Mouse (Mus musculus): ENCODE results near the gene Tex52. TPM values are rescaled to one million over a fixed set of nuclear protein-coding genes. Genes with fewer than 3 reads are reported as not detected.

The Tex52 gene
- polyA plus RNA-seq (2012; rRNA removed) (0.07 and 0.08 TPM in 2 replicates), polyA plus RNA-seq (2014; fragmentation: Nextera tagmentation; extraction: Ambion mirVana) (not detected in 2 replicates)

DNA sequence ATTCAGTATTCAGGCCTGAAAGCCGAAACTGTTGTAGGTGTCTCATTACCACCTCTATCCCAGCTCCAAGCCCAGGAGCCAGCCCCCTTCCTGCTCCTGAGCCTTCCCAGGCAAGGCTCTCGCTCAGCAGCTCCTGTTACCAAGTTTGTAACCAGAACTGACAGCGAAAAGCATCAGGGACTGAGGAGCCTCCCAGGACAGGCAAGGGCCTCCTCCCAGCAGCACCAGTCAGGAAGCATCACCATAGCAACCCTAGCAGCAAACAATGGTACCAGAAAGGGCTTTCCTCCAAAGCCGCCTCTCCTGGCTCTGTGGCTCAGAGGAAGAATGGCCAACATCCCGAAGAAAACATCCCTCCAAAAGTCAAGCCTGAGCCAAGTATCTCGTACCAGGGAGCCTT lies at the start of gene Tex52, which contains the start of gene Gm44596:
Gene Tex52, plus strand, starts transcription at position 265 of the 400 bp plus-strand sequence.
Gene Gm44596, plus strand, starts transcription at position 312 of the 400 bp plus-strand sequence.
- Histone ChIP-seq H3K9ac (replicated peaks) (no peak within 1 kb of the TSS), H3K27me3 (ENCODE audit: control insufficient read depth, insufficient read depth, low read length) (no peaks in the 10 kb centered on the region), H3K27ac (no peak within 1 kb of the TSS), H3K4me2 (ENCODE audit: low read depth) (no peak within 1 kb of the TSS), H3K36me3 (replicated peaks; ENCODE audit: control insufficient read depth, insufficient read depth, low read depth) (peaks cover 39% of the 10 kb centered on the region), H3K9me3 (ENCODE audit: control insufficient read depth, low read length) (no peaks in the 10 kb centered on the region), H3K4me3 (ENCODE audit: insufficient read depth in 1 of 2, low read depth in 2 of 2, low read length in 2 of 2) (no peak within 1 kb of the TSS), H3K4me1 (replicated peaks; ENCODE audit: control insufficient read depth in 2 of 2, insufficient read depth in 2 of 2, low read length in 1 of 2) (no peaks in the 10 kb centered on the region)
- DNase-seq (ENCODE audit: low read depth in 3 of 3, low spot score in 3 of 3) (no peak), ATAC-seq (ENCODE audit: insufficient read depth) (no peak)
- TF ChIP-seq EP300 (IDR thresholded peaks at IDR 0.05; ENCODE audit: low read depth) = no peak
- no peak for TF ChIP-seq CTCF (IDR thresholded peaks at IDR 0.05; ENCODE audit: low read depth)
- WGBS (ENCODE audit: insufficient replicate concordance) = 73% methylated on average over 6 of the region's 6 CpGs

- WGBS (ENCODE audit: insufficient replicate concordance) = 24% methylated on average over 12 of the region's 12 CpGs
- ATAC-seq (ENCODE audit: insufficient read depth) = 0 out of 2 replicates have a peak, but pooled peaks have one; percentile 6
- no peak overlapping the region for H3K4me2 ChIP-seq (ENCODE audit: low read depth)
- TF ChIP-seq CTCF (IDR thresholded peaks at IDR 0.05; ENCODE audit: low read depth) (peak; percentile 62), EP300 (IDR thresholded peaks at IDR 0.05; ENCODE audit: low read depth) (no peak)
- H3K36me3 ChIP-seq (replicated peaks; ENCODE audit: control insufficient read depth, insufficient read depth, low read depth) = no peaks in the 10 kb centered on the region
- H3K27ac ChIP-seq = no peak overlapping the region
- H3K27me3 ChIP-seq (ENCODE audit: control insufficient read depth, insufficient read depth, low read length) = no peaks in the 10 kb centered on the region
- no peak overlapping the region for H3K9ac ChIP-seq (replicated peaks)
- no peak overlapping the region for H3K4me3 ChIP-seq (ENCODE audit: insufficient read depth in 1 of 2, low read depth in 2 of 2, low read length in 2 of 2)
- DNase-seq (ENCODE audit: low read depth in 3 of 3, low spot score in 3 of 3) = peak; percentile 33 to 48 (median 37)
- H3K9me3 ChIP-seq (ENCODE audit: control insufficient read depth, low read length) = no peaks in the 10 kb centered on the region
- peaks cover 0 to 2% of the 10 kb centered on the region in 2 experiments; a peak in 1 of 4 replicates for H3K4me1 ChIP-seq (replicated peaks; ENCODE audit: control insufficient read depth in 2 of 2, insufficient read depth in 2 of 2, low read length in 1 of 2)
Observed at GRCm38 (mm10) chr6:128334397-128335124, 40.7 kb upstream of the Tex52 start.

DNA sequence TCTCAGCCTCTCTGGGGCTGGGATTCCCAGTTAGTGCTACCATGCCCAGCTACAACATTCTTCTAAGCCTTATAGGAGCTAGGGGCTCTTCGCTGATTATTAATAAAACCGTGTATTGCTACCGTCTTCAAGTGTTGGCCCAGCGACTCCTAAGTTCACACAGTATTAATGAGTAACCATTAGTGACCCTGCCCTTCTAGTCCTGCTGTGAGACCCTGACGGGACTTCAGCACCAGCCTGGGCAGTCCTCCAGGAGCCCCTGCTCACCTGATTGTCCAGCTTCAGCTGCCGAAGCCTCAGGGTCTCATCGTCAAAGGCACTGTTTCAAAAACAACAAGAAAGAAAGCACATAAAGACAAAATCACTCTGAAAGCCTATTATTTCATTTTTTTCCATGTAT lies 37.8 kb upstream of the Tex52 start:
- Histone ChIP-seq H3K27ac (no peak overlapping the region), H3K36me3 (replicated peaks; ENCODE audit: control insufficient read depth, insufficient read depth, low read depth) (no peaks in the 10 kb centered on the region), H3K4me3 (ENCODE audit: insufficient read depth in 1 of 2, low read depth in 2 of 2, low read length in 2 of 2) (no peak overlapping the region), H3K27me3 (ENCODE audit: control insufficient read depth, insufficient read depth, low read length) (no peaks in the 10 kb centered on the region), H3K4me2 (ENCODE audit: low read depth) (no peak overlapping the region), H3K4me1 (replicated peaks; ENCODE audit: control insufficient read depth in 2 of 2, insufficient read depth in 2 of 2, low read length in 1 of 2) (peaks cover 0 to 2% of the 10 kb centered on the region in 2 experiments; a peak in 1 of 4 replicates), H3K9ac (replicated peaks) (no peak overlapping the region), H3K9me3 (ENCODE audit: control insufficient read depth, low read length) (no peaks in the 10 kb centered on the region)
- no peak for TF ChIP-seq EP300 (IDR thresholded peaks at IDR 0.05; ENCODE audit: low read depth)
- TF ChIP-seq CTCF (IDR thresholded peaks at IDR 0.05; ENCODE audit: low read depth) = no peak
- ATAC-seq (ENCODE audit: insufficient read depth) (no peak), DNase-seq (ENCODE audit: low read depth in 3 of 3, low spot score in 3 of 3) (no peak)
- WGBS (ENCODE audit: insufficient replicate concordance) = 62% methylated on average over 7 of the region's 7 CpGs

GRCm38 (mm10) chr6:128338876-128339275 lies 36.4 kb upstream of the Tex52 start:
- ATAC-seq (ENCODE audit: insufficient read depth) = no peak
- WGBS (ENCODE audit: insufficient replicate concordance) = 50% methylated on average over 5 of the region's 5 CpGs

GRCm38 (mm10) chr6:128341956-128342723 lies 33.1 kb upstream of the Tex52 start:
- no peaks in the 10 kb centered on the region for H3K36me3 ChIP-seq (replicated peaks; ENCODE audit: control insufficient read depth, insufficient read depth, low read depth)
- no peaks in the 10 kb centered on the region for H3K27me3 ChIP-seq (ENCODE audit: control insufficient read depth, insufficient read depth, low read length)
- no peak for TF ChIP-seq EP300 (IDR thresholded peaks at IDR 0.05; ENCODE audit: low read depth)
- no peak for TF ChIP-seq CTCF (IDR thresholded peaks at IDR 0.05; ENCODE audit: low read depth)
- no peak overlapping the region for H3K4me3 ChIP-seq (ENCODE audit: insufficient read depth in 1 of 2, low read depth in 2 of 2, low read length in 2 of 2)
- H3K27ac ChIP-seq = no peak overlapping the region
- H3K9ac ChIP-seq (replicated peaks) = no peak overlapping the region
- H3K4me2 ChIP-seq (ENCODE audit: low read depth) = no peak overlapping the region
- DNase-seq (ENCODE audit: low read depth in 3 of 3, low spot score in 3 of 3) (no peak), ATAC-seq (ENCODE audit: insufficient read depth) (no peak)
- no peaks in the 10 kb centered on the region for H3K9me3 ChIP-seq (ENCODE audit: control insufficient read depth, low read length)
- 81% methylated on average over 11 of the region's 11 CpGs for WGBS (ENCODE audit: insufficient replicate concordance)
- peaks cover 0 to 4% of the 10 kb centered on the region in 2 experiments; a peak in 1 of 4 replicates for H3K4me1 ChIP-seq (replicated peaks; ENCODE audit: control insufficient read depth in 2 of 2, insufficient read depth in 2 of 2, low read length in 1 of 2)

More at GRCm38 (mm10) chr6:128338876-128339275, 36.4 kb upstream of the Tex52 start:
- Histone ChIP-seq H3K36me3 (replicated peaks; ENCODE audit: control insufficient read depth, insufficient read depth, low read depth) (no peaks in the 10 kb centered on the region), H3K9me3 (ENCODE audit: control insufficient read depth, low read length) (no peaks in the 10 kb centered on the region), H3K27me3 (ENCODE audit: control insufficient read depth, insufficient read depth, low read length) (no peaks in the 10 kb centered on the region), H3K4me1 (replicated peaks; ENCODE audit: control insufficient read depth in 2 of 2, insufficient read depth in 2 of 2, low read length in 1 of 2) (peaks cover 0 to 2% of the 10 kb centered on the region in 2 experiments; a peak in 1 of 4 replicates), H3K4me3 (ENCODE audit: insufficient read depth in 1 of 2, low read depth in 2 of 2, low read length in 2 of 2) (no peak overlapping the region), H3K9ac (replicated peaks) (no peak overlapping the region), H3K27ac (no peak overlapping the region), H3K4me2 (ENCODE audit: low read depth) (no peak overlapping the region)
- no peak for DNase-seq (ENCODE audit: low read depth in 3 of 3, low spot score in 3 of 3)
- no peak for TF ChIP-seq CTCF (IDR thresholded peaks at IDR 0.05; ENCODE audit: low read depth)
- no peak for TF ChIP-seq EP300 (IDR thresholded peaks at IDR 0.05; ENCODE audit: low read depth)

Data from liver, embryonic 14.5 days (tissue).